Mouse (Mus musculus): ENCODE measurements around the gene Mpped2.

Gene Mpped2

DNA sequence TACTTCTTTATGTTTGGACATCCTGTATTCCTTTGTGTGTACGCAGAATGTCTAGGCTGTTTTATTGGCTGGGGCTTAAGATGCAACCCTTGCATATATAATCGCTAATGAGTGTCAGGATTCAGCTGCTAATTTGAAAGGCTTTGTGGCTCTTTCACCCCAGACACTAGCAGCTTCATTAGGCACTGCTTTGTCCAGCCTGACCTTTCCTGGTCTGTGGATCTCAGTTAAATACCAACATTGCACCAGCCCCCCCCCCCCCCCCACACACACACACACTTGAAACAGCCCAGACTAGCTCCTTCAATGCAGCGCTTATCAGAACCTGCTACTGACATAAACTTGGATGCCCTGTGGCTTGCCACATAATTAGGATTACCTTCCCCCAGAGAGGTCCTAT lies 104.8 kb downstream of the Mpped2 start:
- no peak for ATAC-seq (ENCODE audit: low TSS enrichment)

DNA sequence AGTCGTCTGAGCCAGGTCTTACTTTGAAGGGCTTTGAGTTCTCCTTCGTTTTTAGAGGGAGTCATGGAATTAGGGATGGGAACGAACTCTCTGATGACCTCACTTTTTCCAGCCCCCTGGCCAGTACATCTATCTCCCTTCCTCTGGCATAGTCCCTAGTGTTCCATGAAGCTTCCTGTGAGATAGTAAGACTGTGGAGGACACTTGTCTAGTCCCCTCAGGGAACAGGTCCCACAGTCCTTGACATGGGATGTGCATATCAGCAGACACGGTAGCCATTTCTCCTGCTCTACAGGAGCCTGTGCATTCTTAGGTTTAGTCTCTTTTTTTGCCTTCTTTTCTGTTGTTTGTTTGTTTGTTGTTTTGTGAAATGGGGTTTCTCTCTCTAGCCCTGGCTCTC lies 105.8 kb downstream of the Mpped2 start:
- ATAC-seq (ENCODE audit: low TSS enrichment) = no peak

DNA sequence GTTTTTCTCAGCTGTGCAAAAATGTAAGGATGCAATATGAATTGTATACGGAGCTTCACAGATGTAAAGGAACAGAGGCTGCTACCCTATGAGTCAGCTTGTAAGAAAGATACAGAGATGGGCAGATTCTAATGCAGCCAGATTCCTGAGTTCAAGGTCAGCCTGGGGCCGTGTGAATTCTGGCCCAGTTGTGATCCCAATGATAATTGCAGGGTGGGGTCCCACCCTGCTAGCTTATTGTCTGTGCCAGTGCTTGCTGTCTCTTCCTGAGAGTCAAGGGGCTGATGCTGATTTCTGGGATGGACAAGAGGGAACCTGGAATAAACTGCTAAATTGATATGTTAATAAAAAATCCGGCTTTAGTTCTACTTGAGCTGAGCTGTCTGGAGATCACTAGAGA lies 122.8 kb downstream of the Mpped2 start:
- no peak for ATAC-seq (ENCODE audit: low TSS enrichment)

DNA sequence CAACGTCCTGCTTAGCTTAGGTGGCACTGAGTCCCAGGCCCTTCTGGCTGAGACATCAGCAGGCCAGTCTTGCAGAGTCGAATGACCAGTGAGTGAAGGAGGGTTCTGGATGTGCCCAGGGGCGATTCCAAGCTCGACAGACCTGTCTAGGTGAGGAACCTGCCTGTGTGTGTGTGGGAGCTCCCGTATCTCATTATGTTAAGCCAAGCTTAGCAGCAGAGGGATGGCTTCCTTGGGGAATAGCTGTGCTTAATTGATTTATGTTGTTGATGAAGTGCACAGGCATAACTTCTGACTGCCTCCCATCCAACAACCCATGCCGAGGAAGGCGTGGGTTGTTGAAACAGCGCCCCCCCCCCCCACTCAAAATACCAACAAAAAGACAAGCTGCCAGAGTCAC lies 128.2 kb downstream of the Mpped2 start:
- no peak for ATAC-seq (ENCODE audit: low TSS enrichment)

DNA sequence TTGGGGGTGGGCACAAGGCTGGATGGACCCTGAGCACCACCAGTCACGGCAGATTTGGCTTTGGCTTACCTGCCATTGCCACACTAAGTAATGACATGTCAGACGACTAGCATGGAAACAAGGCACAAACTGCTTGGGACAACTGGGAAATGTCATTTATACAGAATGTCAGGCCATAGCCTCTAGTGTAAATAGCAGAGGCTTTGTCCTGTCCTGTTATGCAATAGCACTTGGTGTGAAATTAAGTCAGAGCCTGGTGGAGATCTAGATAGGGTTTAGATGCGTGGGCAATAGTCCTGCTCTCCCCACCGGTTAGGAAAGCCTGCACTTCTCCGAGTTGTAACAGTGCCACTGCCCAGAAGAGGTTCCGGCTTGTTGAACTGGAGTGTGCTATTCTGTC lies 128.8 kb downstream of the Mpped2 start:
- ATAC-seq (ENCODE audit: low TSS enrichment) = no peak

DNA sequence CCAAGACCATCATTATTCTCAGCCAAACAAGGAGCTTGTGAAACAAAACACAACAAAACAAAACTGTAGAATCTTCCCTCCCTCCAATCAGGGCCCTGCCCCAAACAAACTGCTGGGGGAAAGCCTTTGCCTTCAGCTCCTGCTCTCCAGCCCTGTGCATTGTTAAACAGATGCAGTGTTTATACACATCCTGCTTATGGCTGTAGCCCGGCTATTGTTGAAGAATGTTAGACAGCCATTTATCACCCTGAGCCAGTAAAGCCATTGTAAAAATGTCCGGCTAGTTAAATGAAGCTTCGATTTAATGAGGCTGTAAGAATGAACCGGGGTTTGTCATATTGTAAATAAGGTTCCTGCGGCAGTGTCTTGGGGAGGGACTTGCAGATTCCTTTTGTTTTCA lies 129.5 kb downstream of the Mpped2 start:
- no peak for ATAC-seq (ENCODE audit: low TSS enrichment)

DNA sequence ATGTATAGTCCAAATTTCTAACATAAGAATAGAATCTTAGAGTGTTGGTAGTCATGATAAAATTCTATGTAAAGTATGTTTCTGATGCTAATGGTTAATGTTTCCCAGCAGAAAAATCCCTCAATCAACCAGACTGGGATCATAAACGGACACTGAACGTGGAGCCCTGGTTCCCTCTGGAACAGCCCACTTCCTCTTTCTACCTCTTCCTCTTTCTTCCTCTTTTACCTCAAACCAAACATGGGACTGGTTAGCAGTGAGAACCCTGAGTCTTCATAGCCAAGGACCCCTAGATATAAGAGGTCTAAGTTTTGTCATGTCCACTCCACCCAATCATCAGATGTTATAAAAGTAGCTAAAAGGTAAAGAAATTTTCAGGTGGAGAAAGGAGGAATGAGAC lies 132.4 kb downstream of the Mpped2 start:
- ATAC-seq (ENCODE audit: low TSS enrichment) = no peak

DNA sequence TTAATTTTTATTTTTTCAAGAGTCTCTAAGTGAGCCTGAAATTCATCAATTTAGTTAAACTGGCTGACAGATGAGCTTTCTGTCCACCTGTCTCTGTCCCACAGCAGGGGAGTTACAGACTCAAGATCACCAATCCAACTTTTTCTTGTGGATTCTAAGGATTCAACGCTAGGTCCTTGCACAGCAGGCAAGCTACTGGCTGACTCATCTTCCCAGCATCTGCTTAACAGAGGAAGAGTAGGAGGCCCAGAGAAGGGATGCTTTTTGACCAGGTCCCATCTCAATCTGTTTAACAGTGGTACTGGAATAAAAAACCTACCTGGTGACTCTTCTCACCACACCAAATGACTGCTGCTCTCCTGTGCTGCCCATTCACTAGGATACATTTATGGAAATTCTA lies 133.0 kb downstream of the Mpped2 start:
- peak; percentile 79 for ATAC-seq (ENCODE audit: low TSS enrichment)

DNA sequence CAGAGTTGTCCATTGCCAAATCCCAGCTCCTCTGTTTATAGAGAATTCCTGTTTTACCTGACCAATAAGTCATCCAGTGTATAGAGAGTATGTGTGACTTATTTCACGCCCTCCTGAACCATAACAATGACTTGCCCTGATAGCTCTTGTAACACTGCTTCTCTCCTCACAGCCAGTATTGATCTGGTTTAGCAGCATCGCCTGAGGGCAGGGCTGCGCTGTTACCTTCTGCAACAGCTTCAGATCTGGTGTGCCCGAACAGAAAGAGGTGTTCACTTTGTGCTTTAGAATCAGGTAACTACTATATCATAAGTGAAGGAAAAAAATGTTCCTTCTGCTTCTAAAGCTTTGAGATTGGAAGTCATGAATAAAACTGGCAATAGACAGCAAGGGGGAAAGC lies 133.7 kb downstream of the Mpped2 start:
- ATAC-seq (ENCODE audit: low TSS enrichment) = no peak

DNA sequence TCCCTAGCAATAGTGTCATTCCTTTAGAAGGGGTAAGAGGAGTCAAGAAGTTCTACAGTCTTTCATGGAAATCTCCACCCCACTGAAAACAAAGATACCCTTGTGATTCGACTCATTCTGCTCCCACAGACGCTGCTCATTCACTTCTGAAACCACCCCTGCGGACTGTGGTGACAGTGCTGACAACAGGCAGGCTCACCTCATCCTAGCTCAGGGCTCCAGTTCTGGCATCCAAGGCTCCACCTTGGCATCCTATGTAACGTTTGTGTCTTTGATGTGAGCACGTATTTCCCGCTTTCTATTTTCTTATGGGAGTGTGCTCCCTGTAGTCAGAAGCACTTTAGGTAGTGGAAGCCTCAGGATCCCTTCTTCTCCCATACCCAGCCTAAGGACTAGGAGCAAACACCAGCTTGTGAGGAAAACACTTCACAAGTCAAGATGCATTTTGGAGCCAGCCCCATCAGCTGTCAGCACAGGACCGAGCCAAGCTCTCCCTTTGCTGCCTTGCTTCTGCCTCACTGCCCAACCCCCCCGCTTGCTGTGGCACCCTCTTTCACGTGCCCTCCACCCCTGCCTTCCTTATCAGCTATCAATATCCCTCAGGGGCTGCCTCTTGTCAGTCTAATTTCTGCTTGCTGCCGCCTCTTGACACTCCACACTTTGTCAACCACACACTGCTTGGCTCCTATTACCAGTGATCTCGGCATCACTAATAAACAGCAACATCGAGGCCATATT lies 135.7 kb downstream of the Mpped2 start:
- peak; percentile 24; the same call in 1 of the 2 replicates for ATAC-seq (ENCODE audit: low TSS enrichment)

DNA sequence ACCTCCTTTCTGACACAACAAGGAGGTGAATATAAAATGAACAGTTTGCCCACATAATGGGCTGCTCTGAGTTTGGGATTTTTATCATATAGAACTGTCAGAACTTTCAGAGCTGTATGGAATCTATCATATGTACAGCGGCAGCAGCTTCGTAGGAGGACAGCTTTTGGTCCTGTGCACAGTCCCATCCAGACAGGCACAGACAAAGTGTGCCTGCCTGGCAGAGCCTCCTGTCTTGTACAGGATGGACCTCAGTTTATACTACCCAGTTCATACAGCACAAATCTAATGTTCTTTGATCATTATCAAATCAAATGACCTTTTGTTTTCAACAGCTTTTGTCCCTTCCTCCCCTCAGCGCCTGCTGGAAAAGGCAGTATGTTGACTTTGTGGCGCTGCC lies 136.4 kb downstream of the Mpped2 start:
- ATAC-seq (ENCODE audit: low TSS enrichment) = no peak

DNA sequence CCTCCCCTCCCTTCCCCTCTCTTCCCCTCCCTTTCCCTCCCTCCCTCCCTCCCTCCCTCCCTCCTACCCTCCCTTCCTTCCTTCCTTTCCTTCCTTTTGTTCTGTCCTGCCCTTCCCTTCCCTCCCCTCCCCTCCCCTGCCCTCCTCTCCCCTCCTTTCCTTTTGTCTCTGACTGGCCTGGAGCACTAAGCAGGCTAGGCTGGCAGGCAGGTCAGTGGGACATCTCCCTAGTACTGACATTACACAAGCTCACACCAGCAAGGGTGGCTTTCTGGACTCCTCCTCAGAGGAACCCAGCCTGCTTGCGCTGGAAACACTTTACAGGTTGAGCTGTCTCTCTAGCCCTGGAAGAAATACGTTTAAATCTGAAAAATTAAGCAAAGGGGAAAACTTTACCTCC lies 139.5 kb downstream of the Mpped2 start:
- no peak for ATAC-seq (ENCODE audit: low TSS enrichment)

DNA sequence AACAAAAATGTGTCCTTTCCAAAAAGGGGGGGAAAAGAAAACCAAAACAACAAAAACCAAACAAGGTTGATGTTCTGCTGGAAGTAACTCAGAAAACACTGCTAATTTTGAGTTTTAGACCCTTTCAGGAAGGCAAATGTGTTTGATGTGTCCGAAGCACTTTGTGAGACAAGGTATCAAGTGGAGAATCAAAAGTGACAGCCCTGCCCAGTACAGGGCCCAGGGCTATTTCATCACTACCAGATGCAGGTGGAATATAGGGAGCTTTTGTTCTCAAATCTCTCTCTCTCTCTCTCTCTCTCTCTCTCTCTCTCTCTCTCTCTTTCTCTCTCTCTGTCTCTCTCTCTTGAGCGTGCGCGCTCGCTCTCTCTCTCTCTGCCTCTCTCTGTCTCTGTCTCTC lies 140.1 kb downstream of the Mpped2 start:
- no peak for ATAC-seq (ENCODE audit: low TSS enrichment)

DNA sequence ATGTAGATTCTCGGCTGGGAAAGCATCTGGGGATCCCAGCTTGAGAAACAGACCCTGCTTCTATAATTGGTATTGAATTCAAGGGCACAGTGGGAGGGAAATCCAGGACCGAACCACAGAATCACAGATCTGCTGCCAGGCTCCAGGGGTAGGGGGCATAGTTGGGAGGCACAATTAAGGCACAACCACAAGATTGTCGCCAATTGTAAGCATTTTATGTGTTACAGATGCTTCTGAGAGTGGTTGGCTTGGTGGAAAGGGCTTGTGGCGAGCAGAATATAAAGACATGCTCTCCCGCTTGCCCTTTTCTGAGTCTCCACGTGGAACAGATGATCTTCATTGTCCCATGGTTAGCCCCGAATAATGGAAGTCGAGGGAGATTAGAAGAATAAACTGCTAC lies 142.3 kb downstream of the Mpped2 start:
- ATAC-seq (ENCODE audit: low TSS enrichment) = no peak

DNA sequence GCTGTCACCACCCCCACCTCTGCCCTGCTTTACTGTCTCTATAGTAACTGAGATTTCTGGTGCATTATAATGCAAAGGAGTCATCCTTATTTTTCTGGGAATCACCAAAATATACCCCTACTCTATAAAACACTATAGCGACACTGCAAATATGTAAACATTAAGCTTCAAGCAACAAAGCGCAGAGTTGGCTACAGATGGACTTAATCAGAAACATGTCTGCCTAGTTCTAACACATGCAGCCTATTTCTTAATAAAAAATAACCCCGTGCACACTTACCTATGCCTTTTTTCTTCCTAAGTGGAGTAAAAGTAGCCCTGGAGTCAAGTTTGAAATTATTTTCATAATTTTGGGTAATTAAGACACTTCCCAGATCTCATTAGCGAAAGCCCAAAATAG lies 144.2 kb downstream of the Mpped2 start:
- ATAC-seq (ENCODE audit: low TSS enrichment) = 0 out of 2 replicates have a peak, but pooled peaks have one; percentile 26

DNA sequence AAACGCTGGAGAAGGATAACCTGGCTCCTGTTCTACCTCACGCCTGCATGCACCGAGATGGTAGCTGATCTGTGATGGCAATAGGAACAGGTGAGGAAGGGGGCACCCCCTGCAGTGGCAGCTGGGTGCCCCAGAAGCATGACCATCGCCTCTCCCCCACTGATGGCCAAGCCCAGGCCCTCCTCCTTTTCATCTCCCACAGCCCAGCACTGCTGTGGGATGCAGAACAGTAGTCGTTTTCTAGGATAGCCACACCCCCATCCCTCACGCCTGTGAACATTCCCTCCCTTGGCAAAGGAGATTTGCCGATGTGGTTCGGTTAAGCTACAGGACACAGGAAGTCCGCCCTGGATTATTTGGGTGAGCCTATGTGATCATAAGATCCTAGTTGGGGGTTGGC lies 151.1 kb downstream of the Mpped2 start:
- ATAC-seq (ENCODE audit: low TSS enrichment) = peak; percentile 21; the same call in 1 of the 2 replicates

DNA sequence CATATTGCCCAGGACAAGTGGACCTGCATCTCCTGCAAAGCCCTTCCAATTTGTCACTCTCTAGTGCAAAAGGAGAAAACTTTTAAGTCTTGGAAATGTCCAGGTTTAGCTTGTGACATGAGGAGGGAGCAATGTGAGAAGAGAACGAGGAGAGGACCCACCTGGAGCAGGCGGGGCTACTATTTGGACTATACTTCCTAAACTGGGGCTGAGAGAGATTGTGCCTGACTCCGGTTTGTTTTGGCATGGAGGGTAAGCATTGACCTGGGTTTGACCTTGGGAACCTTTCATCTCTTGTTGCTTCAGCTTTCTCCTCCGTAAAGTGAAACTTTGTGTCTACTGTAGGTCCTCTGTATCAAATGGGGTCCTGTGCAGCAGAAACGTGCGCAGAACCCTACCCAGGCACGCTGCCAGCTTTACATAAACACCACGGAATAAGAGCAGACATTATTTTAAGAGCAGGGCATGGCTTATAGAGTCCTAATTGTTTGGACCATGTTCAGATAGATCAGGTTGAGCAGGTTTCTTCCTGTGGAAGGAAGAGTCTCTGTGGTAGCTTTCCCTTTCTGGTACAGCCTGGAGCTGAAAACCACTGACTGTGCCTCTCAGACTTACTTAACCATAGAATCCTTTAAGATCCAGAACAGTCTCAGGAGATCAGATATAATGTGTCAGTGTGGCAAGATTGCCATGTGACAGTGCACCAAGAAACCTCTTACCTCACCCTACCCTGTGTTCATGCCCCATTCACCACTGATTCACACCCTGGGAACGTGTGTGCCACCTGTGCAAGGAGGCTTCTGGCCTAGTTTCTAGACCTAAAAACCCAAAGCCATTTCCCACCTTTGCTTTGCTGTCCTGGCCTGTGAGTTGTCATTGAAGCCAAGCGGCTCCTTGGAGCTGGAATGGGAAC lies 152.0 kb downstream of the Mpped2 start:
- no peak for ATAC-seq (ENCODE audit: low TSS enrichment)

DNA sequence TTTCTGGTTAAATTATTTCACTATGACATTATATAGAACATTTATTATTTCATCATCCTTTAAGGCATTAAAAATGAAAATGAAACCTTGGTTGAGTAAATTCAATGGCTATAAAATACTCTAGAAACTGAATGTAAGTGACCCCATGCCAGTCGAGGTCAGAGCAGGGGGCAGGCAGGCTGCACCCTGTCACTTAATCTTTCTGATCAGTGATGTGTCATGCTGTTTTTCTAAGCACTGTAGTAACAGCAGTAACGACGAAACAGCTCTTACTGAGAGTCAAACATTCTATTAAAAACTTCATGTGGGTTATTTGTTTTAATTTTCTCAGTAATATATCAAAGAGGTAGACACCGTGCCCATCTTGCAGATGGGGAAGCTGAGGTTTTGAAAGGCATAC lies 153.4 kb downstream of the Mpped2 start:
- no peak for ATAC-seq (ENCODE audit: low TSS enrichment)

DNA sequence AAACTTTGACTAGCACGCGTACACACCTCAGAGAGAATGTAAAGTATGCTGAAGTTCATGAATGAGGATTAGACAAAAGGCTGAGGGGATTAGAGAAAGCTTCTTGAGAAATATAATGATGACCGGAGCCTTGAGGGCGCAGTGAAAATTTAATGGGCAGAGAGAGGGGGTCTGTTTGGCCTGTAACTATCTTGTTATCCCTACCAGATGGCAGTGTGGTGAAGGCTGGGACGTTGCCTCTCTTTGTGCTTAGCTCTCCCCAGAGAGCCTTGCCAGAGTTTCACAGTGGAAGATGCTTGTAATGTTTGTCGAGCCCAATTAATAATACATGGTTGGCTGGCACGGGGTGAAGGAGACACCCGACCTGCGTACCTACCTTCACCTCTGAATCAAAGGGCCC lies 156.3 kb downstream of the Mpped2 start:
- ATAC-seq (ENCODE audit: low TSS enrichment) = no peak

DNA sequence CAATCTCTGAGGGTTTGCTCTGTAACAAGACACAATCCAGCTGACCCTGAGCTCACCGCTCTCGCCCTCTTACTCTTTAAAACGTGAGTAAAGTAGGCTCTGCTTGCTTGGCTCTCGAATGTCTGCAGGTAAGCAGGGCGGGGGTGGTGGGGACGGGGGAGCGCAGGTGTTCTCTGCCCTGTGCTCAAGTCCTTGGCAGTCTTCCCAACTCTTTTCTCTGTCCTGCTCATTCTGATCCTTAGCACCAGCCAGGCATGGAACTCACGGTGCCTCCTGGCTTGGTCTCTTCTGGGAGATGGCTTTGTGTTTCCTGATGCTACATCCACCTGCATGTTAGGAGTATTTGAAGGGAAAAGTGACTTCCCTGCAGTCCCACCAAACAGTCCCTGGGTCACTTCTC lies 158.4 kb downstream of the Mpped2 start:
- no peak for ATAC-seq (ENCODE audit: low TSS enrichment)

DNA sequence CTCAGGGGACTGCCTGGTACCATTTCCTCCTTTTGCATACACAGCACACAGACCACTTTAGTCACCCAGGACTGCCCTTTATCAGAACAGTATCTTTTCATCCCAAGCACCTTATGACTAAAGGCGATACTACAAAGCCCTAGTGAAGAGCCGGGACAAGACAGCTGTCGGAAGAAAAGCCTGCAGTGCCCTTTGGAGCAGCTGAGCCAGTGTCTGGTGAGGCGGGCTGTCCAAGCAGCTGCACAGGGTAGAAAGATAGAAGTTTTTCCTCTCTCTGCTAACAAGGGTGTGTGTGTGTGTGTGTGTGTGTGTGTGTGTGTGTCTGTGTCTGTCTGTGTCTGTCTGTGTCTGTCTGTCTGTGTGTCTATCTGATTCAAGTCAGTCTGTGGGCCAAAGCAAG lies 161.1 kb downstream of the Mpped2 start:
- ATAC-seq (ENCODE audit: low TSS enrichment) = no peak

DNA sequence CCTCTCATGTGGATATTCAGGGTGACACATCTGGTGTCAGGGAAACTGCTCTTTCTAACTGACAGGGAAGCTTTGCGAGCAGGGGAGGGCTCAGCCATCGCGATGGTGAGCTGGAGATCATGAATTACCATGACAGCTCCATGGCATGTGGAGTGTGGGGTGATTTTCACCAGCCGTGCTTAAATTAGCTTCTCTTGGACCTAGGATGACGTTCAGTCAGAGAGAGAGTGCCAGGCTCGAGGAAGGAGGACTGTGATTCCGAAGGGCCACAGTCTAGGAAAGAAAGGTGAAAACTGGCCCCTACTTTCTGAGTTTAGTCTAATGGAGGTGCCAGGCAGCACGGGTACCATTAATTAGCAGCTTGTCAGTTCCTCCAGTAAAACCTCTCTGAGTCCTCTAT lies 161.7 kb downstream of the Mpped2 start:
- ATAC-seq (ENCODE audit: low TSS enrichment) = peak; percentile 76

DNA sequence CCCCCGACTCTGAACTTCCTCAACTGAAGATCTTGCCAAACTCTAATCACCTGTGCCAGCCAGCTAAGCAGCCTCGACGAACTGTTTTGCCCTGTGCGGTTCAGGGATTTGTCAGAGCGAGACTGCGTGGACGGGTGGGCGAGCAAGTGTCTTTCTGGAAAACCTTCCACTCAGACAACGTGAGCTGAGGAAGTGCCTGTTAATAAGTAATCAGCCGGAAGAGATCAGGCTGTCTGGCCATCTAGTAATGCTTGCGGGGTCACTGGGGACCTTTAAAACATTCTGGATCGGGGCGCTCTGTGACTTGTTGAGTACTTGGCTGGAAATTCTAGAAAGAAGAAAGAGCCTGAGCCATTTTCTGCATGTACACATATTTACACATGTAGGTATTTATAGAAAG lies 162.1 kb downstream of the Mpped2 start:
- ATAC-seq (ENCODE audit: low TSS enrichment) = no peak
